Mouse (Mus musculus): ENCODE measurements around the gene Clip2. TPM values are rescaled to one million over a fixed set of nuclear protein-coding genes. Genes with fewer than 3 reads are reported as not detected.
A peak's percentile ranks its signal among the peaks of the same experiment; 100 is the strongest.

Clip2 gene
- polyA plus RNA-seq, 1 experiment from 2014 or later = 11.2 TPM

GRCm38 (mm10) chr5:134494142-134494541 is 58.1 kb downstream of the Clip2 start:
- H3K27ac ChIP-seq = no peak overlapping the region
- 62% methylated on average over 11 of the region's 11 CpGs for WGBS
- no peak overlapping the region for H3K4me3 ChIP-seq
- no peaks in the 10 kb centered on the region for H3K4me1 ChIP-seq
- no peaks in the 10 kb centered on the region for H3K9me3 ChIP-seq
- H3K27me3 ChIP-seq (replicated peaks) = no peaks in the 10 kb centered on the region
- no peak overlapping the region; the same call in 1 of the 2 replicates for H3K9ac ChIP-seq
- no peak overlapping the region for H3K4me2 ChIP-seq (replicated peaks)
- no peak for ATAC-seq (ENCODE audit: low FRiP score, low read depth)
- H3K36me3 ChIP-seq = peaks cover 81% of the 10 kb centered on the region

- no peak for ATAC-seq (ENCODE audit: low FRiP score, low read depth)
- Histone ChIP-seq H3K9ac (no peak overlapping the region), H3K36me3 (peaks cover 77% of the 10 kb centered on the region), H3K9me3 (no peaks in the 10 kb centered on the region), H3K27me3 (replicated peaks) (no peaks in the 10 kb centered on the region), H3K27ac (no peak overlapping the region), H3K4me1 (peaks cover 3% of the 10 kb centered on the region; the same call in 1 of the 2 replicates), H3K4me2 (replicated peaks) (no peak overlapping the region), H3K4me3 (no peak overlapping the region)
- 95% methylated on average over 4 of the region's 4 CpGs for WGBS
Measured at GRCm38 (mm10) chr5:134492956-134493355, 59.3 kb downstream of the Clip2 start.

GRCm38 (mm10) chr5:134491712-134492417 is 60.4 kb downstream of the Clip2 start:
- H3K9ac ChIP-seq = no peak overlapping the region
- 0 out of 2 replicates have a peak, but pooled peaks have one; percentile 12 for ATAC-seq (ENCODE audit: low FRiP score, low read depth)
- no peaks in the 10 kb centered on the region for H3K27me3 ChIP-seq (replicated peaks)
- H3K9me3 ChIP-seq = no peaks in the 10 kb centered on the region
- no peak overlapping the region for H3K4me3 ChIP-seq
- no peak overlapping the region for H3K27ac ChIP-seq
- H3K36me3 ChIP-seq = peaks cover 67% of the 10 kb centered on the region
- H3K4me1 ChIP-seq = peaks cover 3% of the 10 kb centered on the region; the same call in 1 of the 2 replicates
- no peak overlapping the region for H3K4me2 ChIP-seq (replicated peaks)
- WGBS = 29% methylated on average over 18 of the region's 18 CpGs

- H3K27ac ChIP-seq = no peak overlapping the region
- H3K27me3 ChIP-seq (replicated peaks) = no peaks in the 10 kb centered on the region
- no peak overlapping the region for H3K4me3 ChIP-seq
- no peak overlapping the region for H3K9ac ChIP-seq
- WGBS = 92% methylated on average over 2 of the region's 2 CpGs
- H3K9me3 ChIP-seq = no peaks in the 10 kb centered on the region
- H3K4me2 ChIP-seq (replicated peaks) = no peak overlapping the region
- peaks cover 60% of the 10 kb centered on the region for H3K36me3 ChIP-seq
- no peak for ATAC-seq (ENCODE audit: low FRiP score, low read depth)
- H3K4me1 ChIP-seq = peaks cover 3% of the 10 kb centered on the region; the same call in 1 of the 2 replicates
Measured at GRCm38 (mm10) chr5:134491206-134491605, 61.0 kb downstream of the Clip2 start.

GRCm38 (mm10) chr5:134490465-134490864 is 61.8 kb downstream of the Clip2 start:
- Histone ChIP-seq H3K36me3 (peaks cover 53% of the 10 kb centered on the region), H3K9me3 (no peaks in the 10 kb centered on the region), H3K27me3 (replicated peaks) (no peaks in the 10 kb centered on the region), H3K4me1 (peaks cover 3% of the 10 kb centered on the region; the same call in 1 of the 2 replicates), H3K4me3 (no peak overlapping the region), H3K9ac (no peak overlapping the region), H3K4me2 (replicated peaks) (no peak overlapping the region), H3K27ac (no peak overlapping the region)
- 89% methylated on average over 12 of the region's 12 CpGs for WGBS
- ATAC-seq (ENCODE audit: low FRiP score, low read depth) = no peak

GRCm38 (mm10) chr5:134489583-134489982 is 62.7 kb downstream of the Clip2 start:
- Histone ChIP-seq H3K4me2 (replicated peaks) (no peak overlapping the region), H3K4me1 (peaks cover 3% of the 10 kb centered on the region; the same call in 1 of the 2 replicates), H3K27me3 (replicated peaks) (no peaks in the 10 kb centered on the region), H3K36me3 (peaks cover 47% of the 10 kb centered on the region), H3K4me3 (no peak overlapping the region), H3K9ac (no peak overlapping the region), H3K27ac (no peak overlapping the region), H3K9me3 (no peaks in the 10 kb centered on the region)
- no peak for ATAC-seq (ENCODE audit: low FRiP score, low read depth)
- 33% methylated on average over 9 of the region's 9 CpGs for WGBS

GRCm38 (mm10) chr5:134488596-134488995 is 63.6 kb downstream of the Clip2 start:
- no peak overlapping the region for H3K27ac ChIP-seq
- H3K9me3 ChIP-seq = no peaks in the 10 kb centered on the region
- H3K4me3 ChIP-seq = no peak overlapping the region
- no peak for ATAC-seq (ENCODE audit: low FRiP score, low read depth)
- no peak overlapping the region for H3K4me2 ChIP-seq (replicated peaks)
- WGBS = 92% methylated on average over 4 of the region's 4 CpGs
- peaks cover 42% of the 10 kb centered on the region for H3K36me3 ChIP-seq
- H3K4me1 ChIP-seq = peaks cover 3% of the 10 kb centered on the region; the same call in 1 of the 2 replicates
- H3K9ac ChIP-seq = no peak overlapping the region
- no peaks in the 10 kb centered on the region for H3K27me3 ChIP-seq (replicated peaks)

GRCm38 (mm10) chr5:134488042-134488441 is 64.2 kb downstream of the Clip2 start:
- Histone ChIP-seq H3K9ac (no peak overlapping the region), H3K4me3 (no peak overlapping the region), H3K27ac (no peak overlapping the region), H3K27me3 (replicated peaks) (no peaks in the 10 kb centered on the region), H3K4me1 (peaks cover 3% of the 10 kb centered on the region; the same call in 1 of the 2 replicates), H3K36me3 (peaks cover 36% of the 10 kb centered on the region), H3K9me3 (no peaks in the 10 kb centered on the region), H3K4me2 (replicated peaks) (no peak overlapping the region)
- no peak for ATAC-seq (ENCODE audit: low FRiP score, low read depth)
- WGBS = 54% methylated on average over 10 of the region's 10 CpGs

- Histone ChIP-seq H3K9ac (no peak overlapping the region), H3K36me3 (peaks cover 22% of the 10 kb centered on the region), H3K9me3 (no peaks in the 10 kb centered on the region), H3K4me2 (replicated peaks) (no peak overlapping the region), H3K27ac (no peak overlapping the region), H3K4me3 (no peak overlapping the region), H3K4me1 (peaks cover 3% of the 10 kb centered on the region; the same call in 1 of the 2 replicates), H3K27me3 (replicated peaks) (no peaks in the 10 kb centered on the region)
- WGBS = 58% methylated on average over 13 of the region's 13 CpGs
- no peak; the same call in 1 of the 2 replicates for ATAC-seq (ENCODE audit: low FRiP score, low read depth)
Measured at GRCm38 (mm10) chr5:134485900-134486665, 66.2 kb downstream of the Clip2 start.

GRCm38 (mm10) chr5:134485183-134485730 is 67.0 kb downstream of the Clip2 start:
- no peak for ATAC-seq (ENCODE audit: low FRiP score, low read depth)
- WGBS = 84% methylated on average over 7 of the region's 7 CpGs
- H3K27ac ChIP-seq = no peak overlapping the region
- H3K36me3 ChIP-seq = peaks cover 14% of the 10 kb centered on the region
- H3K4me3 ChIP-seq = no peak overlapping the region
- no peaks in the 10 kb centered on the region for H3K27me3 ChIP-seq (replicated peaks)
- no peak overlapping the region for H3K4me2 ChIP-seq (replicated peaks)
- H3K9me3 ChIP-seq = no peaks in the 10 kb centered on the region
- H3K4me1 ChIP-seq = peaks cover 3% of the 10 kb centered on the region; the same call in 1 of the 2 replicates
- H3K9ac ChIP-seq = no peak overlapping the region

GRCm38 (mm10) chr5:134483291-134483690 is 68.9 kb downstream of the Clip2 start:
- no peak overlapping the region for H3K4me3 ChIP-seq
- H3K9ac ChIP-seq = no peak overlapping the region
- H3K9me3 ChIP-seq = no peaks in the 10 kb centered on the region
- no peak overlapping the region for H3K4me2 ChIP-seq (replicated peaks)
- no peaks in the 10 kb centered on the region for H3K27me3 ChIP-seq (replicated peaks)
- no peak for ATAC-seq (ENCODE audit: low FRiP score, low read depth)
- no peak overlapping the region for H3K27ac ChIP-seq
- H3K36me3 ChIP-seq = no peaks in the 10 kb centered on the region
- peaks cover 3% of the 10 kb centered on the region; the same call in 1 of the 2 replicates for H3K4me1 ChIP-seq
- WGBS = 89% methylated on average over 1 of the region's 1 CpGs

GRCm38 (mm10) chr5:134482331-134482730 is 69.9 kb downstream of the Clip2 start:
- H3K4me1 ChIP-seq = no peaks in the 10 kb centered on the region
- H3K36me3 ChIP-seq = no peaks in the 10 kb centered on the region
- H3K27me3 ChIP-seq (replicated peaks) = no peaks in the 10 kb centered on the region
- no peak overlapping the region for H3K4me3 ChIP-seq
- no peak overlapping the region for H3K4me2 ChIP-seq (replicated peaks)
- WGBS = 77% methylated on average over 11 of the region's 11 CpGs
- no peak overlapping the region for H3K9ac ChIP-seq
- no peaks in the 10 kb centered on the region for H3K9me3 ChIP-seq
- ATAC-seq (ENCODE audit: low FRiP score, low read depth) = no peak
- H3K27ac ChIP-seq = no peak overlapping the region

Data from neural tube, embryonic 12.5 days (tissue).